Mouse (Mus musculus): ENCODE data around the gene Vmn1r7.
"Not testable (repeated sequence)": the region's sequence is repeated elsewhere in the genome, so short reads cannot be mapped to it uniquely, and the experiment has no call there.

Vmn1r7 gene

GRCm38 (mm10) chr6:57025224-57025623 lies at the start of gene Vmn1r7:
Vmn1r7 (minus strand) TSS chr6:57025324.
- not testable (repeated sequence) for DNase-seq

DNA sequence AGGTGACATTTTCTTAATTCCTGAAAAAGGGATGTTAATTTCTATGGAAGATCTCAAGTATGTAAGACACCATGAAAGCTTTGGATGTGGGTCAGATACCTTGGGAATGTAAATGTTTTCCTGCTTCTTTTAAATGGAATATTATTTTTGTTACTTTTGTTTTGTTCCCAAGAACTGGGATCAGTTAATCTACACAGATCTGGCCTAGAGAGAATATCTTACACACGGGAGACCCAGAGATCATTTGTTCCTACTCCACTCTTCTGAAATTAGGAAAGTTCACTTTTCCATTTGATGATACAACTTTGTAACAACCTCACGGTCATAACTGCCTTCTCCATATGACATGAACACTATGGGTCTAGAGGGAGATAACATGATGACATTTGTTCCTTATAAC lies 41.4 kb upstream of the Vmn1r7 start, which contains the start of gene Vmn1r9:
Gene Vmn1r9, plus strand, starts transcription at position 301 of the 400 bp plus-strand sequence.
- DNase-seq, result no peak

DNA sequence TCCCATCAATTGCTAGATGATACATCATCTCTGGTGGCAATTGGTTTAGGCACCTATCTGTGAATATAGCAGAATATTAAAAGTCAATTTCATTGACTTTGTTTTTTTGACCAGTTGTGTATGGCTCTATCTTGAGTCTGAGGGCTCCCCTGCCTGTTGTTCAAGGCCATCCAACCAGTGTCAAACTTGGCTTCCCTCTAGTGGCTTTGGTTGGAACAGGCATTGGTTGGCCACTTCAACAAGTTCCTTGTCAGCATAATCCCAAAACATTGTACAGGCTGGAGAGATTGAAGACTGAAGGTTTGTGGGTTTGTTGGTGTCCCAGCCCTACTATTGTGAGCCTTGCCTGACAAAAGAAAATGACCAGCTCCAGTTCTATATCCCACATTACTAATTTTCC lies 38.6 kb upstream of the Vmn1r7 start:
- no peak for DNase-seq

GRCm38 (mm10) chr6:57034674-57035073 lies 9.6 kb upstream of the Vmn1r7 start:
- no peak for DNase-seq

DNA sequence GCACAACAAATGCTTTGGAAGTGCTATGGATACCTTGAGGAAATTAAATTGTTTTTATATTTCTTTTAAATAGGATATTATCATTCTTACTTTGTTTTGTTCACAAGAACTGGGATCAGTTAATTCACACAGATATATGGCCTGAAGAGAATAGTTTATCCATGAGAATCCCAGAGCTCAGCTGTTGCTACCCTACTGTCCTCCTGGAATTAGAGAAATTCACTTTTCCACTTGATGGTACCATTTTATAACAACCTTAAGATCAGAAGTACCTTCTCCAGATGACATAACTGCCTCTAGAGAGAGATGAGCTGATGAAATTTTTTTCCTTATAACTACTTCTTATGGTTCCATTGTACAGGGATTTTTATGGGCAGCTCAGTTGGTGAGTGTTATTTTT lies 6.9 kb upstream of the Vmn1r7 start, which contains the start of gene Vmn1r8:
Gene Vmn1r8, plus strand, starts transcription at position 301 of the 400 bp plus-strand sequence.
- DNase-seq, result no peak

DNA sequence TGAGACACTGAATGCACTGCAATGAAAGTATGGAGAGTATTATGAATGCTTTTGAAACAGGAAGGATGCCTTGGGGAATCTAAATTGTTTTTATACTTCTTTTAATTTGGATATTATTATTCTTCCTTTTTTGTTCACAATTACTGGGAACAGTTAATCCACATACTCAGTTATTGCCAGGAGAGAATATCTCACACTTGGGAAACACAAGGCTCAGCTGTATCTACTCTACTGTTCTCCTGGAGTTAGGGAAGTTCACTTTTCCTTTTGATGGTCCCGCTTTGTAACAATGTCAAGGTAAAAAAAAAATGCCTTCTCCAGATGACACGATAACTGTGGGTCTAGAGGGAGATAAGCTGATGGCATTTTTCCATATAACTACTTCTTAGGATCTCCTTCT lies 28.2 kb downstream of the Vmn1r7 start, which contains the start of gene Vmn1r6:
Gene Vmn1r6, plus strand, starts transcription at position 301 of the 400 bp plus-strand sequence.
- DNase-seq, result no peak
